Mouse (Mus musculus) kidney, adult 2 months (tissue): ENCODE results near the gene Cacnb4. TPM values are rescaled to one million over a fixed set of nuclear protein-coding genes. Genes with fewer than 3 reads are reported as not detected.

Experiments
- DNase-seq: peaks from one replicate; pipeline ENCODE4 v3.0.0; 2021
- H3K27ac ChIP-seq: fragments of 200-500 bp; 2 replicates; pipeline ENCODE4 v1.5.1; 2012; ENCODE audit warnings: low read depth, low read length, control low read depth, inconsistent platforms; ENCODE audit not compliant: insufficient read depth
- H3K27me3 ChIP-seq: fragments of 200-500 bp; replicated peaks from 2 replicates; pipeline ENCODE4 v1.6.1; 2012; ENCODE audit warnings: mild to moderate bottlenecking, moderate library complexity, low read length, inconsistent platforms; ENCODE audit not compliant: control insufficient read depth, insufficient read depth
- H3K36me3 ChIP-seq: fragments of 200-500 bp; 2 replicates; pipeline ENCODE4 v1.6.1; 2012; ENCODE audit warnings: mild to moderate bottlenecking, moderate library complexity, low read length, inconsistent platforms; ENCODE audit not compliant: control insufficient read depth, insufficient read depth
- H3K4me1 ChIP-seq: fragments of 200-500 bp; 2 replicates; pipeline ENCODE4 v1.6.1; 2011; ENCODE audit warnings: low read length; ENCODE audit not compliant: control insufficient read depth, insufficient read depth
- H3K4me3 ChIP-seq: fragments of 200-500 bp; 2 replicates; pipeline ENCODE4 v1.5.1; 2011; ENCODE audit warnings: mild to moderate bottlenecking, low read depth, low read length, control low read depth; ENCODE audit not compliant: insufficient read depth
- CTCF ChIP-seq: fragments of 200-500 bp; conservative IDR thresholded peaks from 2 replicates; pipeline ENCODE4 v1.5.1; 2011; ENCODE audit warnings: low read depth, mild to moderate bottlenecking, control low read depth, low read length, moderate library complexity, mixed read lengths; ENCODE audit not compliant: insufficient read depth, insufficient read length
- POLR2A ChIP-seq: fragments of 200-500 bp; IDR thresholded peaks from one replicate; pipeline ENCODE4 v1.6.1; 2011; ENCODE audit warnings: low read depth, low read length, control low read depth
- WGBS: fragments of 180-500 bp; shearing (Covaris S2); methylation state at CpG from one replicate; pipeline ENCODE4 v1.1.7; 2018; 5-methylcytosine and 5-hydroxymethylcytosine counted together
- polyA plus RNA-seq: library from polyadenylated mRNA; depleted of rRNA; stranded (reverse); fragments of >200 nt; gene quantifications from 2 replicates; pipeline ENCODE4 v1.2.3, GENCODE M21; 2012

Cacnb4 gene
- polyA plus RNA-seq, 1 experiment = 1.0 TPM

DNA sequence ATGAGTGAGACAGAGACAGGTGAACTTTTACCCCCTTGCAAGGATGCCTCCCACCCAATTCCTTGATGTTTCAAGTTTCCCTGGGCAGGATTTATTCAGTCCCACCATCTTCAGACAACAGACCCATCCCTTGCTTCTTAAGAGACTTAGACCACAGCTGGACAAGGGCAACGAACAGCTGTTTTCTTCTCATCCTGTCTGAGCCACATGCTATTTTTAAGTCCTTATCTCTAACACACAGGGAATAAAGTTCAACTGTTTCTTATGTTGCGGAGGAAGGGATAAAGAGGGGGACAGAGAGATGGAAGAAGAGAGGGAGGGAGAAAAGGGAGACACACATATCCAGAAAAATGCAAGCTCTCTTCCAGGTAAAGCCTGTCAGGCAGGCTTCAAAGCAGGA is 57.8 kb downstream of the Cacnb4 start:
- Histone ChIP-seq H3K27me3 (no peaks in the 10 kb centered on the region), H3K36me3 (no peaks in the 10 kb centered on the region), H3K27ac (no peak overlapping the region; the same call in 1 of the 2 replicates), H3K4me3 (no peak overlapping the region), H3K4me1 (peaks cover 4% of the 10 kb centered on the region; the same call in 1 of the 2 replicates)
- DNase-seq = no peak
- TF ChIP-seq POLR2A = no peak
- no peak for TF ChIP-seq CTCF
- WGBS = 52% methylated on average over 2 of the region's 2 CpGs

DNA sequence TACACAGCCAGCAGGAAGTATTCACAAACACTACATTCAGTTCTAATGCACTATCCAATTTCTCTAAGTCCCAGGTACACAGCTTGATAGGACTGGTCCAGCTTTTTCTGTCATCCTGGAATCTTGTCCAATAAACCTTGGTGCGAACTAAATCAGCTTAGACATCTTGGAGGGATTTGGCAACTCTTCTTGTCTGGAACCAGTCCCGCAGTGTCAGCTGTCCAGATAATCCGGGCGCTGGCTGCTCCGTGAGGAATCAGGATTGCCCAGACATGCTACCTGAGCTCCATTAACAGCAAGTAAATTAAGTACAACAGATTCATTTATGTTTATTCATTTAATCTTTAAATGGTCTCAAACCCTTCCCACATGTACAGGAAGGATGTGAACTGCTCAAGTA is 61.2 kb downstream of the Cacnb4 start:
- H3K4me1 ChIP-seq = no peaks in the 10 kb centered on the region
- H3K27ac ChIP-seq = no peak overlapping the region
- no peaks in the 10 kb centered on the region for H3K27me3 ChIP-seq
- TF ChIP-seq POLR2A (no peak), CTCF (no peak)
- H3K4me3 ChIP-seq = no peak overlapping the region
- H3K36me3 ChIP-seq = no peaks in the 10 kb centered on the region
- DNase-seq = no peak
- 77% methylated on average over 5 of the region's 5 CpGs for WGBS

DNA sequence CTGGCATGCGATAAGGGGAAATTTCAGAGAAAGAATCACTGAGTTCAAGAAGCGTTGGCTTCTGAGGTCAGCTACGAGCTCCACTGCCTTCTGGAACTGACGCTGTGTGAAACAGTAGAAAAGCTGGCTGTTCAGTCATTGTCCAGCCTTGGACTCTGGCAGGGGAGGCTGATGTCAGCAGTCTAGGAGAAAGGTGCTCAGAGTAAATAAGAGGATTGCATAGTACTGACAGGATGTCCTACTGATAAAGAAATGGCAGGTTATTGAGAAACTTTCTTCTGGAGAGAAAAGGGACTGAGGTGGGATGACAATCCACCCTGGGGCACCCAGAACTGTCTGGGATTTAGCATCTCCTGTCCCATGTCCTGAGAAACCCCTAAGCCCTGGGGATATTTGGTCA is 62.7 kb downstream of the Cacnb4 start:
- no peaks in the 10 kb centered on the region for H3K4me1 ChIP-seq
- DNase-seq = no peak
- TF ChIP-seq POLR2A (no peak), CTCF (no peak)
- no peak overlapping the region for H3K27ac ChIP-seq
- no peaks in the 10 kb centered on the region for H3K36me3 ChIP-seq
- 67% methylated on average over 4 of the region's 4 CpGs for WGBS
- H3K4me3 ChIP-seq = no peak overlapping the region
- no peaks in the 10 kb centered on the region for H3K27me3 ChIP-seq

DNA sequence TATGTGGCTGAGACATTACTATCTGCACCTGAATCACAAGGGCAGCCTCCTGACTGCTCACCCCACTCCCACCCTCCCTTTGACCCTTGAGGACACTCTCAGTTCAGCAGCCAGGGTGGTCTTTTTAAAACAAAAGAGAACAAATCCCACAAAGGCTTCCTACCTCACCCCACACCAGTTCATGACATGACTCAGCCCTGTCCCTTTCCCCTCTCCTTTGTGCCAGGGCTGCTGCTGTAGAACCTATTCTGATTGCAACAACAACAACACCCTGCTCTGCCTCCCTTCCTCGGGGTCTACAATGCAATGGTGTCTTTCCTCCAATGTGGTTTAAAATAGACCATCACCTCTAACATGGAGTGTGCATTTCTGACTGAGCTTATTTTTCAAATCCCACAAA is 67.1 kb downstream of the Cacnb4 start:
- Histone ChIP-seq H3K4me1 (no peaks in the 10 kb centered on the region), H3K27ac (no peak overlapping the region), H3K36me3 (no peaks in the 10 kb centered on the region), H3K4me3 (no peak overlapping the region), H3K27me3 (no peaks in the 10 kb centered on the region)
- TF ChIP-seq POLR2A (no peak), CTCF (no peak)
- DNase-seq = no peak
- 61% methylated on average over 1 of the region's 1 CpGs for WGBS

DNA sequence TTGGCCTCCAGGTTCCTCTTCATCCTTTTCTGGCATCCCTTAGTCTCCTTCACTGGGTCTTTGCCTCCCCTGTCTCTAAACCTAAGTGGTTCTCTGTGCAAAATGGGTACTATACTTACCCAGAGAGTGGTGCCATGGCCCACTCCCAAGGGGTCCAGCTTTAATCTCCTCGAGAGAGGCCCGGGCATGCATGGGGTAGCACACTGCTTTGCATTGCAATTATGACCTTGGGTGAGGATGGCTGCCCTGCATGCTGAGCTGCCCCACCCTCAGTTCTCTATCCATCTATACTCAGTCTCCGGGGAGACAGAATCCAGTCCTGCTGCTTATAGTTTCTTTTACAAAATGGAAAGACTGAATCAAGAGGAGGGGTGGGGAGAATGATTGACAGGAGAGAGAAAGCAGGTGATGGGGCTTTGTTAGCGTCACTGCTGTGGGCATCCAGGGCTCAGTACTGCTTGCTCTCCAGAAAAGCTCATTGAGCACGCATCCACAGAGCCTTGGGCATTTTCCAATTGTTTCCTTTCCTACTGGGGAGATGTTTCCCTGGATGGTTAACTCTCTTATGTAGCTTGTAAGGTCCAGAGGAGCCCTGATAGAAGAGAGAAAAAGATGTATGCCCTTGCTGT is 68.7 kb downstream of the Cacnb4 start:
- DNase-seq = no peak
- Histone ChIP-seq H3K27ac (no peak overlapping the region), H3K36me3 (no peaks in the 10 kb centered on the region), H3K4me3 (no peak overlapping the region), H3K27me3 (no peaks in the 10 kb centered on the region), H3K4me1 (0 out of 2 replicates have a peak, but pooled peaks cover 7% of the 10 kb centered on the region)
- 71% methylated on average over 5 of the region's 5 CpGs for WGBS
- TF ChIP-seq POLR2A (no peak), CTCF (no peak)

DNA sequence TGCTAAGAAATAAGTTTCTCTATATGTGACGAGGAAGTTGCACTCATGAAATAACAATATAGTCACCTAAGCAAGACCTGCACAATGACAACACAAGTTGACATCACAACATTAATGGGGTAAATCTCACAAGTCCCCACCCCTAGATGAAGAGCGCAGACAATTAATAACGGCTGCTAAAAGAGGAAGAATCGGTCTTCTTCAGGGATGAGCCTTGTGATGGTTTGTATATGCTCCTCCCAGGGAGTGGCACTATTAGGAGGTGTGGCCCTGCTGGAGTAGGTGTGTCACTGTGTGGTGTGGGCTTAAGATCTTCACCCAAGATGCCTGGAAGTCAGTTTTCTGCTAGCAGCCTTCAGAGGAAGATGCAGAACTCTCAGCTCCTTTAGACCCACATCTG is 70.3 kb downstream of the Cacnb4 start:
- Histone ChIP-seq H3K4me1 (0 out of 2 replicates have a peak, but pooled peaks cover 7% of the 10 kb centered on the region), H3K27ac (no peak overlapping the region), H3K4me3 (no peak overlapping the region), H3K36me3 (no peaks in the 10 kb centered on the region), H3K27me3 (no peaks in the 10 kb centered on the region)
- no peak for DNase-seq
- TF ChIP-seq CTCF (no peak), POLR2A (no peak)
- WGBS = 87% methylated on average over 4 of the region's 4 CpGs

DNA sequence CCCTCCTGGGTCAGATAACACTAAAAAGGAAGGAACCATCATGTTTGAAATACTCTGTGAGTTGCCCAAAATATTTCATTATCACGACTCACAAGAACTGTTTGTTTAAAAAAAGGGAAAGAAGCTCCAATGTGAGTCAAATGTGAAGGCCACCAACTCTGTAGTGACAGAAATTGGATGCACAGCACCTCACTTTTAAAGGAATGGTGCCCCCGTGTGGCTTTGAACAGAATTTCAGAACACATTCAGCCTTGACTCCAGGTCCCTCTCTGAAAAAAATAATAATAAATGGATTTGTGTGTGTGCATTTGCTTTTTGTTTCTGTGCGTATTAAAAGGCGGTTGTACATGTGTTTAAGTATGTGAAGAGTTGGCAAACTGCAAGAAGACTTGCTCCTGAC is 71.3 kb downstream of the Cacnb4 start:
- WGBS = 24% methylated on average over 4 of the region's 4 CpGs
- no peak overlapping the region for H3K27ac ChIP-seq
- DNase-seq = peak; percentile 66

DNA sequence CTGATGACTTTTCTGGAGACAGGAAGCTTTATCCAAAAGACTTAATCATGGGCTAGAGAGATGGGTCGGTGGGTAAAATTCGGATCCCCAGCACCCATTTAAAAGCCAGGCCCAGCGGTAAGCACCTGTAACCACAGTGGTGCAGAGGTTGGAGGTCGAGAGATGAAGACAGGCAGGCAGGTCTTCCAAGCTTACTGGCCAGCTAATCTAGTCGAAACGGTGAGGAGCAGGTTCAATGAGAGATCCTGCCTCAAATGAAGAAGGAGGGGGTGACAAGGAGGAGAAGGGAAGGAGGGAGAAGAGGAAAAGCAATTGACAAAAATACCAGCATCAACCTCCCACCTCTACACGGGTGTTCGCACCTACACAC is 72.0 kb downstream of the Cacnb4 start:
- no peak for TF ChIP-seq CTCF
- TF ChIP-seq POLR2A = no peak
- Histone ChIP-seq H3K27ac (no peak overlapping the region), H3K4me3 (no peak overlapping the region), H3K4me1 (0 out of 2 replicates have a peak, but pooled peaks cover 7% of the 10 kb centered on the region), H3K27me3 (no peaks in the 10 kb centered on the region), H3K36me3 (no peaks in the 10 kb centered on the region)
- no peak for DNase-seq
- 87% methylated on average over 8 of the region's 8 CpGs for WGBS

More for the DNA sequence above, 71.3 kb downstream of the Cacnb4 start:
- TF ChIP-seq POLR2A = no peak
- TF ChIP-seq CTCF = peak; percentile 46
- H3K4me3 ChIP-seq = no peak overlapping the region
- no peaks in the 10 kb centered on the region for H3K36me3 ChIP-seq
- no peaks in the 10 kb centered on the region for H3K27me3 ChIP-seq
- H3K4me1 ChIP-seq = 0 out of 2 replicates have a peak, but pooled peaks cover 7% of the 10 kb centered on the region
